Mouse (Mus musculus) midbrain, postnatal 0 days (tissue): ENCODE measurements around the gene Adgrb2. TPM values are rescaled to one million over a fixed set of nuclear protein-coding genes. Genes with fewer than 3 reads are reported as not detected.

Experiments used
- ATAC-seq: fragments of 200-750 bp; cut with Nextera tagmentation; 2 replicates; pipeline ENCODE4 v1.8.0; 2017; ENCODE audit warnings: moderate number of reproducible peaks, mild to moderate bottlenecking, moderate TSS enrichment, moderate library complexity; ENCODE audit not compliant: low FRiP score
- DNase-seq: peaks from one replicate; pipeline ENCODE4 v3.0.0-alpha.2; 2015; ENCODE audit warnings: low spot score
- H3K27ac ChIP-seq: fragments of 300-500 bp; sonication (generic); 2 replicates; pipeline ENCODE4 v1.5.1; 2014; ENCODE audit warnings: low read depth, mild to moderate bottlenecking, low read length, mixed read lengths
- H3K27me3 ChIP-seq: fragments of 300-500 bp; sonication (generic); 2 replicates; pipeline ENCODE4 v1.6.1; 2014; ENCODE audit warnings: low read length, control low read depth, mixed read lengths; ENCODE audit not compliant: insufficient read depth
- H3K36me3 ChIP-seq: fragments of 300-500 bp; sonication (generic); 2 replicates; pipeline ENCODE4 v1.6.1; 2014; ENCODE audit warnings: low read length, control low read depth, mixed read lengths; ENCODE audit not compliant: insufficient read depth
- H3K4me1 ChIP-seq: fragments of 300-500 bp; sonication (generic); 2 replicates; pipeline ENCODE4 v1.6.1; 2014; ENCODE audit warnings: mild to moderate bottlenecking, control low read depth, antibody characterized with exemption, low read length, mixed read lengths; ENCODE audit not compliant: insufficient read depth
- H3K4me2 ChIP-seq: fragments of 300-500 bp; sonication (generic); 2 replicates; pipeline ENCODE4 v1.6.1; 2014; ENCODE audit warnings: low read depth, mild to moderate bottlenecking, low read length, mixed read lengths; ENCODE audit not compliant: poor library complexity, severe bottlenecking
- H3K4me3 ChIP-seq: fragments of 300-500 bp; sonication (generic); 2 replicates; pipeline ENCODE4 v1.5.1; 2014; ENCODE audit warnings: low read depth, mild to moderate bottlenecking, low read length, moderate library complexity
- H3K9ac ChIP-seq: fragments of 300-500 bp; sonication (generic); replicated peaks from 2 replicates; pipeline ENCODE4 v1.6.1; 2014; ENCODE audit warnings: mild to moderate bottlenecking, low read length, moderate library complexity, mixed read lengths; ENCODE audit not compliant: poor library complexity, severe bottlenecking
- H3K9me3 ChIP-seq: fragments of 300-500 bp; sonication (generic); 2 replicates; pipeline ENCODE4 v1.6.1; 2016; ENCODE audit warnings: low read length, control low read depth
- CTCF ChIP-seq: IDR thresholded peaks from 2 replicates; pipeline ENCODE4 v1.5.1; 2016; ENCODE audit warnings: antibody characterized with exemption, mild to moderate bottlenecking
- WGBS: fragments of 180-500 bp; shearing (Covaris S2); extraction: QIAGEN DNeasy Blood & Tissue Kit; methylation state at CpG from one replicate; pipeline ENCODE4 v1.1.7; 2014; 5-methylcytosine and 5-hydroxymethylcytosine counted together
- polyA plus RNA-seq: library from polyadenylated mRNA; unstranded; fragments of >200 nt; fragmentation: Nextera tagmentation; extraction: Ambion mirVana; gene quantifications from 2 replicates; pipeline ENCODE4 v1.2.1, GENCODE M21; 2015
- total RNA-seq: library from RNA; depleted of rRNA; stranded (reverse); fragments of >200 nt; gene quantifications from 2 replicates; pipeline ENCODE4 v1.2.3, GENCODE M21; 2014

The Adgrb2 gene
- total and polyA plus RNA-seq, 2 experiments from 2014 or later = 17.9 to 312 TPM

DNA sequence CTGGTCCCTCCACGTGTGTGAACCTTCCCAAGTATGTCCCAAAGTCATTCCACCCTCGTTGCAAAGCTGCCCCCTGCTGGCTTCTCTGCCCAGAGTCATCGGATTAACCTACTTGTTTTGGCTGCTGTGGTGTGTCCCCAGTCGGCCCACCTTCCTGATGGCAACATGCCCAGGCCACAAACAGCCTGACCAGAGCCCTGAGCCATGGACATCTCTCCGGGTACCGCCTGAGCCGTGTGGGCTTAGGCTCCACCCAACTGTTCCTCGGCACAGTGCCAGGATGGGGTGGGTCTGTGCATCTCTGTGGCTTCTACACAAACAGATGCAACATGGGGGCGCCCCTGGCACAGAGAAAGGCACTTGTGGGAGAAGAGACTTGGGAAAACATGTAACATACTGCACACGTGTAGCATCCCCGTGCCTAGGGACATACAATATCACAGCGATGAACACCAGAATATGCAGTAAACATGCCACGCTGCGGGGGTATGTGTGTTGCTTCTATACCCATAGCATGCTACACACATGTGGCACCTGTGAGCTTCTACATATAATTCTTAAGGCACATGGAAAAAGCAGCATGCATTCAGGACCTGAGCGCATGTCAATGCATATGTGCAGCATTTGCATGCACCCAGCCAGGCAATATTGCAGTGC lies 778 bp upstream of the Adgrb2 start:
- Histone ChIP-seq H3K36me3 (no peaks in the 10 kb centered on the region), H3K9me3 (no peaks in the 10 kb centered on the region), H3K9ac (peak overlapping the region; percentile 83), H3K27me3 (no peaks in the 10 kb centered on the region), H3K4me1 (peaks cover 22% of the 10 kb centered on the region), H3K4me2 (peak overlapping the region; percentile 96), H3K27ac (peak overlapping the region; percentile 79), H3K4me3 (peak overlapping the region; percentile 72)
- 1% methylated on average over 15 of the region's 15 CpGs for WGBS
- DNase-seq (peak; percentile 81), ATAC-seq (no peak; the same call in 1 of the 2 replicates)
- TF ChIP-seq CTCF = peak; percentile 76

DNA sequence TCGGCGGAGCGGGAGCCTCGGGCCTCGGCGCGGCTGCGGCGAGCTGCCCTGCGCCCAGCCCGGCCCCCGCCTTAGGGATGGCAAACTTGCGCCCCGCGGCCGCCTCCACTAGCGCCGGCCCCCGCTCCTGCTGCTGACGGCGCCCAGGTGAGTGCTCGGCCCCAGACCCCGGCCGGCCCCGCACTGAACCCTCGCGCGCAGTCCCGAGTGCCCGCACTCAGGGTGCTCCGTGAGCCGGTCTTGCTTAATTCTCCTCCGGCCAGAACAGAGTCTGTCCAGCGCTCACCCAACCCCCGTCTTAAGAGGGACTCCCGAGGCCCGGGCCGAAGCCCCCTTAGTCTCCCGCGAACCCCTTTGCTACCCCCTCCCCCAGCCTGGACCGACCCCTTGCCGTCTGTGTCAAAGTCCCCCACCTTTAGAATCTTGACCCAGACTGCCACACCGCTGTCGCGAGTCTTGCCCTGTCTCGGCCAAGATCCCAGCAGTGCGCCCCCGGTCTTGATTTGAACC lies 546 bp downstream of the Adgrb2 start:
- H3K9ac ChIP-seq = peak overlapping the region; percentile 83
- DNase-seq (no peak), ATAC-seq (peak; percentile 3)
- peak overlapping the region; percentile 79 for H3K27ac ChIP-seq
- 3% methylated on average over 30 of the region's 48 CpGs for WGBS
- TF ChIP-seq CTCF = no peak
- no peaks in the 10 kb centered on the region for H3K36me3 ChIP-seq
- peaks cover 31% of the 10 kb centered on the region for H3K4me1 ChIP-seq
- peak overlapping the region; percentile 96 for H3K4me2 ChIP-seq
- H3K4me3 ChIP-seq = peak overlapping the region; percentile 72
- no peaks in the 10 kb centered on the region for H3K9me3 ChIP-seq
- no peaks in the 10 kb centered on the region for H3K27me3 ChIP-seq

DNA sequence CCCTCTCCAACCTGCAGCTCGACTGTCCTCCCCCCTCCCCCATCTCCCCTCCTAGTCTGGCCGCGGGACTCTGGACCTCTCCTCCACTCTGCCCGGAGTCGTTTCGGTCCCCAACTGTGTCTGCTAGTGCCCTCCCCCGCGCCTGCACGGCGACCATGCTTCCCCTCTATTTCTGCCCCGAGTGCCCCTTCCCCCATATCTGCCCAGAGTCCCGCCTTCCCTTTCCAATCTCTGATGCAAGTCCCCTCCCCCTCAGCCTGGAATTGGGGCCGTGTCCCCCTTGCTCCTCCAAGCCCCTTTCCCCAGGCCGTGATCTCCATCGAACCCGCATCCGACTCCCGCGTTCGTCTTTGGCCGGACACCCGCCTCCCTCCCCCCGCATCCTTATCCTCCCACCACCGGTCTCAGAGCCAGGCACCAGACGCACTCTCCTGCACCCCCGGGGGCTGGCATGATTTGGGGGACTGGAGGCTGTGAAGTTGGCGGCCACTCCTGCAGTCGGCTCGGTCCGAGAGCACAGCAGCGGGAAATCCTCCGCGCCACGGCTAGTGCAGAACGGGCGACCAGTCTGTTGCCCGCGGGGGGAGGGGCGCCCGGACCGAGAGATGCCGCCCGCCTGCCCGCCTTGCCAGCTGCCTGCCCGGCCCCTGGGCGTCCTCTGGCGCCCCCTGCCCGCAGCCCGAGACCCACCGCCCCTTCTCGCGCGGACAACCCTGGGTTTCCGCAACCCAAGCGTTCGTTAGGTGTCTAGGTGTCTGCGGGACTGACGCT lies 1.2 kb downstream of the Adgrb2 start:
- Histone ChIP-seq H3K4me1 (peaks cover 34% of the 10 kb centered on the region), H3K27me3 (no peaks in the 10 kb centered on the region), H3K9ac (peak overlapping the region; percentile 83), H3K27ac (peak overlapping the region; percentile 79), H3K9me3 (no peaks in the 10 kb centered on the region), H3K4me3 (peak overlapping the region; percentile 72), H3K4me2 (peak overlapping the region; percentile 96), H3K36me3 (no peaks in the 10 kb centered on the region)
- peak; percentile 27 for ATAC-seq
- peak; percentile 80 for TF ChIP-seq CTCF
- WGBS = under 1% methylated on average over 55 of the region's 58 CpGs
- peak; percentile 88 for DNase-seq

DNA sequence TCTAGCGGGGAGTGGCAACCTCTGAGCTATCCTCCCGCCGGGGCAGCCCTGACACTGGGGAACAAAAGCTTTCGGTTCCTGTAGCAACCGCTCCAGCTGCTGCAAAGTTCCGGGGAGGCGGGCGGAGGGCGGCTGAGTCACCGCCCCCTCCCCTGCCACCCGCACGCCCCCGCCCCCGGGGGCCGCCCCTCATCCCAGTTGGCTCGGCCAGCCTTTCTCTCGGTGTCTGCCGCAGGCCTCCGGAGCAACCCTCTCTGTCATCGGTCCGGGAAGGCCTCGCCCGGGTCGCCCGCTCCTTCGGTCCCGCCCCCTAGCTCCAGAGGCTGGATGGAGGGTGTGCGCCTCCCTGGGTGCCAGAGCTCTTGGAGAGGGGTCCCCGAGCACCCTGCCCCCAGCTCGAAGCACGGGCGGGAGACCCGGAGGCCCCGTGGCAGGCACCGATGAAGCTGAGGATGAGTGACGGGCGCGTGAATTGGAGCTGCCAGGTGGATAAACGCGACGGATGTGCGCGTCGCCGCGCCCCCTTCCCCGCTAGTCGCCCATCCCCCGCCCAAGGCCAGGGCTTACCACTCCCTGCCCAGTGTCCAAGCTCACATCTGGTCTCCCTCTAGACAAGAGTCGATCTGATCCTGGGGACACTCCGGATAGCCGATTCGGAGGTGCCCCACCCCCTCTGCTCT lies 3.3 kb downstream of the Adgrb2 start:
- DNase-seq (peak; percentile 72), ATAC-seq (peak; percentile 15; the same call in 1 of the 2 replicates)
- Histone ChIP-seq H3K9me3 (no peaks in the 10 kb centered on the region), H3K9ac (peak overlapping the region; percentile 65), H3K27ac (peak overlapping the region; percentile 59; the same call in 1 of the 2 replicates), H3K27me3 (no peaks in the 10 kb centered on the region), H3K4me2 (peak overlapping the region; percentile 96), H3K4me3 (peak overlapping the region; percentile 72), H3K36me3 (peaks cover 11% of the 10 kb centered on the region), H3K4me1 (peaks cover 26% of the 10 kb centered on the region)
- WGBS = 2% methylated on average over 36 of the region's 53 CpGs
- TF ChIP-seq CTCF = no peak

DNA sequence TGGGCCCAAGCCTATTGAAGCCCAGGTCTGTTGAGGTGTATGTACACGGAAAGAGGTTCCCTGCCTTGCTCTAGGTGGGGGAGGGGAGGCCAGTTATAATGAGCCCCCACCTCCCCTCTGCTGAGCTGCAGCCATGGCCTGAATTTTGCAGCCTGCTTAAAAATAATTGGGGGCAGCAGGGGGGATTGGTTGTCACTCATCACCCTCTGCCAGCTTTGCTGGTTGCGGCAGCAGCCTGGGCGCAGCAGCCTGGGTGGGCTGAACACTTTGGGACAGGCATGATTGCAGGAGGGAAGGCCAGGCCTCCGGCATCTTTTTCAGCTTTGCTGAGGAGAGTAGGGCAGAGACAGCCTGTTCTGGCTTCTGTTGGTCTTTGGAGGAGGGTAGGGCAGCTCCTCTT lies 5.3 kb downstream of the Adgrb2 start:
- no peak for DNase-seq
- 35% methylated on average over 4 of the region's 4 CpGs for WGBS
- peak overlapping the region; percentile 15; the same call in 1 of the 2 replicates for H3K4me2 ChIP-seq
- no peak overlapping the region for H3K4me3 ChIP-seq
- 0 out of 2 replicates have a peak overlapping the region, but pooled peaks have one; percentile 33 for H3K9ac ChIP-seq
- peak overlapping the region; percentile 7; the same call in 1 of the 2 replicates for H3K27ac ChIP-seq
- TF ChIP-seq CTCF = no peak
- no peaks in the 10 kb centered on the region for H3K27me3 ChIP-seq
- peaks cover 22% of the 10 kb centered on the region for H3K36me3 ChIP-seq
- H3K9me3 ChIP-seq = no peaks in the 10 kb centered on the region
- ATAC-seq = no peak
- H3K4me1 ChIP-seq = peaks cover 21% of the 10 kb centered on the region
